Mouse (Mus musculus) lung, adult 2 months (tissue): Measurements from ENCODE around the gene Stat3. TPM values are rescaled to one million over a fixed set of nuclear protein-coding genes. Genes with fewer than 3 reads are reported as not detected.

Source experiments
- DNase-seq: peaks from one replicate; pipeline ENCODE4 v3.0.0; 2022
- H3K4me1 ChIP-seq: fragments of 200-500 bp; 2 replicates; pipeline ENCODE4 v1.6.1; 2011; ENCODE audit warnings: low read length; ENCODE audit not compliant: control insufficient read depth, insufficient read depth
- H3K4me3 ChIP-seq: fragments of 200-500 bp; replicated peaks from 2 replicates; pipeline ENCODE3; 2011; ENCODE audit warnings: low read depth, mild to moderate bottlenecking, control low read depth, low read length; ENCODE audit errors: extremely low read depth
- CTCF ChIP-seq: fragments of 200-500 bp; IDR thresholded peaks from 2 replicates; pipeline ENCODE4 v1.5.1; 2011; ENCODE audit warnings: mild to moderate bottlenecking, low read length, control low read depth; ENCODE audit not compliant: insufficient read depth
- POLR2A ChIP-seq: fragments of 200-500 bp; IDR thresholded peaks from 2 replicates; pipeline ENCODE4 v1.6.1; 2011; ENCODE audit warnings: low read depth, mild to moderate bottlenecking, control low read depth, low read length, borderline replicate concordance; ENCODE audit errors: extremely low read depth
- WGBS: fragments of 180-500 bp; shearing (Covaris S2); methylation state at CpG from one replicate; pipeline ENCODE4 v1.1.7; 2018; 5-methylcytosine and 5-hydroxymethylcytosine counted together
- polyA plus RNA-seq: library from polyadenylated mRNA; depleted of rRNA; stranded (reverse); fragments of >200 nt; gene quantifications from 2 replicates; pipeline ENCODE4 v1.2.3, GENCODE M21; 2012

The Stat3 gene
- polyA plus RNA-seq, 1 experiment = 147 TPM

GRCm38 (mm10) chr11:100852088-100852487 lies 87.3 kb downstream of the Stat3 start:
- 83% methylated on average over 2 of the region's 2 CpGs for WGBS
- Histone ChIP-seq H3K4me3 (no peak overlapping the region), H3K4me1 (peaks cover 7% of the 10 kb centered on the region)
- TF ChIP-seq CTCF (no peak), POLR2A (no peak)
- no peak for DNase-seq

- peaks cover 7% of the 10 kb centered on the region for H3K4me1 ChIP-seq
- TF ChIP-seq POLR2A (no peak), CTCF (no peak)
- DNase-seq = peak; percentile 72
- peak overlapping the region; percentile 95 for H3K4me3 ChIP-seq
- WGBS = 3% methylated on average over 33 of the region's 33 CpGs
Observed at GRCm38 (mm10) chr11:100850778-100851528, 88.4 kb downstream of the Stat3 start.

- 1% methylated on average over 97 of the region's 104 CpGs for WGBS
- peak; percentile 80 for DNase-seq
- TF ChIP-seq POLR2A (peak; percentile 61; the same call in 1 of the 2 replicates), CTCF (no peak)
Observed at GRCm38 (mm10) chr11:100850038-100850777, 89.1 kb downstream of the Stat3 start, which contains the start of gene Stat5b. Gene Stat5b (minus strand): TSS chr11:100850724.

DNA sequence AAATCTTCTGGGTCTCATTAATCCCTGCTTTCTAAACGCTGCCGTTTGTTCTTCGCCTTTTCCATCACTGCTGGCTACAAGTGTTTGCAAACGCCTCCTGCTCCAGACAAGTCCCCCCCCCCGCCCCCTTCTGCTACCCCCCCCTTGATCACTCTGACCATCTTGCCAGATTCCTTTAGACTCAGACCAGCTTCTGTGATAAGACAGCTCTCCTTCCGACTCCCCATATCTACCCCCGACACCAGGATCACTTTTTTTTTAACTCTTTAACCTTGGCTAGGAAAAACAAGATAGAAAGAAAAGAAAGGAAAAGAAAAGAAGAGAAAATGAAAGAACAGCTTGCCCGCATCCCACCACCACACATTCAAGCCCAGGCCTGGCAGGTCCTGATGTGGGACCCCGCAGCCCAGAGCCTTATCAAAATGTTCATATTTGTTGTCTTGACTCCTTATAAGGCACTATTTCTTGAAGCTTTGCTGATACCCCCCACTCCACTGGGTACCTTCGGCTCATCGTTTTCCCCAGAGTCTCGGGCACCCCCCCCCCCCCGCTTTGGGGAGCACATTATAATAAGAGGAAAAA lies 89.8 kb downstream of the Stat3 start:
- WGBS = 2% methylated on average over 13 of the region's 13 CpGs
- Histone ChIP-seq H3K4me3 (peak overlapping the region; percentile 95), H3K4me1 (peaks cover 10% of the 10 kb centered on the region)
- TF ChIP-seq CTCF = no peak
- no peak for TF ChIP-seq POLR2A
- DNase-seq = peak; percentile 21

More at GRCm38 (mm10) chr11:100850038-100850777, 89.1 kb downstream of the Stat3 start, which contains the start of gene Stat5b:
- H3K4me3 ChIP-seq = peak within 1 kb of the TSS; percentile 95
- H3K4me1 ChIP-seq = peaks cover 7% of the 10 kb centered on the region

- WGBS = 31% methylated on average over 6 of the region's 6 CpGs
Observed at GRCm38 (mm10) chr11:100848789-100849379, 90.5 kb downstream of the Stat3 start.

GRCm38 (mm10) chr11:100848080-100848479 lies 91.3 kb downstream of the Stat3 start:
- Histone ChIP-seq H3K4me3 (no peak overlapping the region), H3K4me1 (peaks cover 10% of the 10 kb centered on the region)
- DNase-seq = no peak
- 15% methylated on average over 4 of the region's 4 CpGs for WGBS
- TF ChIP-seq POLR2A (no peak), CTCF (no peak)

More at GRCm38 (mm10) chr11:100848789-100849379, 90.5 kb downstream of the Stat3 start:
- Histone ChIP-seq H3K4me3 (peak overlapping the region; percentile 39), H3K4me1 (peaks cover 10% of the 10 kb centered on the region)
- TF ChIP-seq POLR2A (no peak), CTCF (no peak)
- DNase-seq = no peak

GRCm38 (mm10) chr11:100847572-100847971 lies 91.8 kb downstream of the Stat3 start:
- 68% methylated on average over 4 of the region's 4 CpGs for WGBS
- TF ChIP-seq CTCF = no peak
- no peak for TF ChIP-seq POLR2A
- DNase-seq = no peak
- no peak overlapping the region for H3K4me3 ChIP-seq
- peaks cover 10% of the 10 kb centered on the region for H3K4me1 ChIP-seq

DNA sequence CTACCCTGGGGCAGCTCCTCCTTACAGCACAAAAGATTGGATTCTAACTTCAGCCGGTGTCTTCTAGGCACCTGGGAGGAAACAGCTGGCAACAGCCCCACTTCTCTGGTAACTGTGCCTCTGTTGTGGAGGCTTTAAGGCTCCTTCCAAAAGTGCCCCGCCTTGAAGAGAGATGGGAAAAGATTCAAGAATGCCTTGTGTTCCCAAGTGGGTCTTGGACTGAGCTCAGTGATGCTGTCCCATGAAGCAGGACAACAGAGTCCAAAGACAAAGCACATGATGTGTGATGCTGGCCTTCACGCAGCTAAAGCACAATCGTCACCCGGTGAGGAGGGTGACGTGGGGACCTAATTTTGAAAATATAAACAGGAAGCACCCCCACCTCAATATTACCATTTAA lies 93.5 kb downstream of the Stat3 start:
- DNase-seq = no peak
- WGBS = 37% methylated on average over 6 of the region's 6 CpGs
- Histone ChIP-seq H3K4me3 (no peak overlapping the region), H3K4me1 (peaks cover 14% of the 10 kb centered on the region)
- no peak for TF ChIP-seq POLR2A
- no peak for TF ChIP-seq CTCF

DNA sequence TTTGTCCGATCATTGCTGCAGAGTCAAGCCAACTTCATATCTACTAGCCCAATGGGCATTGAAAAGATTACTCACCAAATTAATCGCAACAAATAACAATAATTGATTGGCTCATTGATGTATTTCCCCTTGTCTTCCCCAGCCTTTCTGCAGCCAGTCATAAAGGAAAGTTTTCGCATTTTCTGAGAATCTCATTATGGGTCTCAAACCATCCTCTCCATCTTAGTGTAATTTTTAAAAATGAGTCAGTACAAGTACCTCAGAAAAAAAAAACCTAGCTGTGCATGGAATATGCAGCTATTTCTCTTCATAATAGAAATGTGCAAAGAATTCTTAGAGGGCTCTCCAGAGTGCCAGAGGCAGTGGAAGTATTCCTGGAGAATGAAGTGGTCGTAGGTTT lies 95.2 kb downstream of the Stat3 start:
- DNase-seq = no peak
- WGBS = 78% methylated on average over 4 of the region's 4 CpGs
- no peak for TF ChIP-seq CTCF
- TF ChIP-seq POLR2A = no peak
- no peak overlapping the region for H3K4me3 ChIP-seq
- peaks cover 13% of the 10 kb centered on the region for H3K4me1 ChIP-seq
